Mouse (Mus musculus): ENCODE results near the gene Cutal.

The Cutal gene

DNA sequence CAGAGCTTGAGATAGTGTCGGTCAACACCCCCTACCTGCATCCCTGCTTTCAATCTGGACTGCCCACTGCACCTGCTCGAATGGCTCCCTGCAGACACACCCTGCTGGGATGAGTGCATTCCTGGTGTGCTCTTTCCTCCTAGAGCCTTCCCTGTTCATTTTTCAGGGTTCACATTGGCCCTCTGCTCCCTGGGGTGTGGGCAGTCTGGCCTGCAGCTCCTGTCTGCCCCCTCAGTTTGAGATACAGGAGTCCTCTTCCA, 40.6 kb downstream of the Cutal start:
- DNase-seq (ENCODE audit: low read depth, low spot score) = no peak

- no peak for DNase-seq (ENCODE audit: low read depth, low spot score)
These were observed 40.9 kb downstream of the Cutal start for GRCm38 (mm10) chr2:34915103-34915502.

DNA sequence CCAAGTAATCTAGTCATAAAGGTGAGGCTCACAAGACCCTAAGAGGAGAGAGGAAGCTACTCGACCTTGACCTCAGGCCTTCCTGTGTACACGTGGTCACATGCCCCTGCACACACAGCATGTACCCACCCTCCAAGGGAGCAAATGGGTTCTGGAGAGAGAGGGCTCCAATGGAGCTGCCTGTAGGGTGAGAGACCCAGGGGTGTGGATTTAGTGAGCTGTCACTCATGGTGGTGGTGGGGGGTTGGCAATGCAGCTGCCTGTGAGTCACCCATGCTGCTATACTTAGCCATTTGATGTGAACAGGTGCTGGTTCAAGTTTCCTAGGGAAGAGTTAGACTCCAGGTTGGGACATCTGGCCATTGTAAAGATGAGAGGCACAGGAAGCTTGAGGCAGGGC, 45.9 kb downstream of the Cutal start:
- no peak for DNase-seq (ENCODE audit: low read depth, low spot score)

DNA sequence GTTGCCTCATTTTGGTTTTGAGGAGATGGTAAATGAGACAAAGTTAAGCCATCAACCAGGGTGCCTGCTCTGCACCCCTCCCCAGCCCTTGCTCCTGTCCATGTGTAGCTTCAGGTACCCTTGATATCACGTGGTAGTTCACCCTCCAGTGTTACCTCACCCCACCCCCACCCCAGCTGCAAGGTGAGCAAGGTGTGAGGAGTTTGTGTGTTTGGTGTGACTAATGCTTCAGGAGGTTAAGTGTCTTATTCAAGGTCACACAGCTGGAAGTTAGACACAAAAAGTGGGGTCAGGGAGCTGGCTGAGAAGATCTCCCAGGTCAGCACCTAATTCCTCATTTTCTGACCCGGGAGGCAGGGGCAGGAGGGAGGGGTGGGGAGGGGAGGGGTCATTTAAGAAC, 48.5 kb downstream of the Cutal start:
- peak; percentile 58 for DNase-seq (ENCODE audit: low read depth, low spot score)

DNA sequence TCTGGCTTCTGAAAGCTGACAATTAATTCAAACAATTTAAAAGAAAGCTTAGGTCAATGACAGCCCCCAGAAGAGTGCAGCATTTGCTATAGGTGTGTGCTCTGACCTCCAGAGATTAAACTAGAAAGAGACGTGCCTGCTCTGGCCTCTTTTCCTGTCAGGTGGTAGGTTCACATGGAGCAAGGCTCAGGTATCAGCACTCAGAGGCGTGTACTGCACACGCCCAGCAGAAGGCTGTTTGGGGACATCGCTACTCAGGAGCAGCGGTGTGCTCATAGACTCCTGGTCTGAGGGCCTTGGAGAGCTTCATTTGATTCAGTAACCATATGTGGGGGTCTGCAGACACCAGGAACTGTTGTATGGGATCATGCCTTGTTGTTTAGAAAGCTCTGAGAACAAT, 53.1 kb downstream of the Cutal start:
- DNase-seq (ENCODE audit: low read depth, low spot score) = no peak

GRCm38 (mm10) chr2:34937460-34937859, 63.3 kb downstream of the Cutal start:
- peak; percentile 44 for DNase-seq (ENCODE audit: low read depth, low spot score)

- no peak for DNase-seq (ENCODE audit: low read depth, low spot score)
These were observed 64.3 kb downstream of the Cutal start for GRCm38 (mm10) chr2:34938269-34939208.

DNA sequence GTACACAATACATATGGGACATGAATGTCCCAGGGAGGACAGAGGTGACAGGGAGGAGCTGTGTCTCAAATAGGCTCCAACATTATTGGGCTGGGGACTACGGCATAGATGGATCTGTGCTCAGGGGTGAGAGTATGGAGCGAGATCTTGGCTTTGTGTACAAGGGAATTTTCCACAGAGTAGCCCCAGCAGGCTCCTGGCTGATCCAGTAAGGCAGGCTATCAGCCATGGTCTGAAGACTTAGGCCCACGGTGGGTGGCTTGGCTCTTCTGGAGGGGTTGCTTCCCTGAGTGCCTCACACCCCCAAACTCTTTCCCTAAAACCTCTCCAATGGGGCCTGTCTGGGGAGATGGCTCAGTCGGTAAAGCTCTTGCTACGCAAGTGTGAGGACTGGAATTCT, 66.0 kb downstream of the Cutal start:
- DNase-seq (ENCODE audit: low read depth, low spot score) = no peak

DNA sequence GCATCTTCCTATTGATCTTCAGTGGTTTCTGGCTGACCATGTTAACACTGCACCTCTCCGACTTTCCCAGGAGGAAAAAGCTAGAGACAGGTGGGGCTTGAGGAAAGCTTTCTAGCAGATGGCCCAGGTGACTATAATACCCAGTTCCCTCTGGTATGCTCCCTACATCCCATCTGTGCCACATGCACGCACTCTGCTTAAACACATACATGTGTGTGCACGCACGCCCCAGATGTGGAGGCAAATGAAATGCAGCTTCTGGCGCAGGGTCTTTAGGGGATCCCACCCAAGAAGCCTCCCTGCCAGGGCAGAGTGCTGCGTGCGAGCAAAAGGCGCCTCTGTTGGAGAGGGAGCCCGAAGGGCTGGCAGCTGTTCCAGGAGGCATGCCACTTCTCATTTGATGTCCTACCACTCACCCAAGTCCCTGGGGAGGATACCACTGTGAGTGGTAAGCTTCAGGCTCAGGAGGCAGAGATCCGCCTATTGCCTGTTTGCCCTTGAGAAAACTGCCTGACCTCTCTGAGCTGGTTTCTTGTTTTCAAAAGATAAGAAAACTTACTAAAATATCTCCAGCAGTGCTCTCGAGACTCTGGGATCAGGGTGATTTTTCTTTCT, 67.0 kb downstream of the Cutal start:
- no peak for DNase-seq (ENCODE audit: low read depth, low spot score)
